Mouse (Mus musculus) megakaryocyte-erythroid progenitor cell, adult 5-6 weeks (primary cell): ENCODE results near the gene Prnd. TPM values are rescaled to one million over a fixed set of nuclear protein-coding genes. Genes with fewer than 3 reads are reported as not detected.

Experiments
- ATAC-seq: replicated peaks from 2 replicates; pipeline ENCODE4 v1.8.0; 2016; ENCODE audit warnings: mild to moderate bottlenecking, inconsistent platforms; ENCODE audit not compliant: severe bottlenecking, poor library complexity, low FRiP score, low TSS enrichment
- total RNA-seq, 2 experiments: library from RNA; stranded (forward) in 1 of 2; stranded (reverse) in 1 of 2; fragments of 200-1000, 215-1000 nt in 1 of 2; fragments of >200 nt in 1 of 2; fragmentation: Nextera tagmentation in 1 of 2; gene quantifications; 2 replicates each; pipeline ENCODE4 v1.2.3; 2014 to 2017

Gene Prnd
- total RNA-seq (2014; fragmentation: Nextera tagmentation): not detected in 2 replicates
- not detected in 2 replicates for total RNA-seq (2017)

DNA sequence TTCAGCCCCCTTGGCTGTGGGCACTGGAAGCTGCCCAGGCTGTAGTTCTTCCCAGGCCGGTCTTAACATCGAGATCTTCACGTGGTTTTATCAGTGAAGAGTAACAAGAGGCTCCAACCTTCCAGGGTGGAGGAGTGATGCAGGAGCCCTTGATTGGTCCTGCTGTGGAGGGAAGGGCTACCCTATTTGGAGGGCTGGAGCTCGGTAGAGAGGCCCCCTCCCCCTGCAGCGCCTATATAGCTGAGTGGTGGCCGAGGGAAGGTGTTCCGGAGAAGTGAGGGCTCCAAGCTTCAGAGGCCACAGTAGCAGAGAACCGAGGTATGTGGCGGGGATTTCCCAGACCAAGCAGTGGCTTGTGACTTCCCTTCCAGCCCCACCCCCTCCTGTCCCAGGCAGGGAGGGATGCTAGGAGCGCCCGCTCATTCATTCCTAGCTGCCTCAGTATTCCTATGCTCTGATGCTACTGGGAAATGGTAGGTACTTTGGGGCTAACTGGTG lies at the start of gene Prnd:
Gene Prnd (plus strand): TSS at position 264 of the 498 bp plus-strand sequence.
- no peak for ATAC-seq

DNA sequence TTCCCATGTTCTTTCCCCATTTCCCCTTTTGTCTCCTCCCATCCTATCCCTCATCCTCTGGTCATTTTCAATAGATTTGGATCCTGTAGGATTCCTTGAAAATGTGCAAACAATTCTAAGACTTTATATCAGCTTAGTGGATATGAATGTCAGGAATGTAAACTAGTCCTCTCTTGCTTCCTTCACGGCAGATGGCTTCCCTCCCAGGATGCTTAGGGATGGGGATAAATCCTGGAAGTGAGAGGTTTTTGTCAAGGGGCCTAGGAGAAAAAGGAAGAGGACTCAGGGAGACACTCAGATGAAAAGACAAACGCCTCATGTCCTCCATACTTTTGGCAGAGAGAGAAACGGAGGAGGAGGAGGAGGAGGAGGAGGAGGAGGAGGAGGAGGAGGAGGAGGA lies 48.2 kb upstream of the Prnd start:
- ATAC-seq: no peak

DNA sequence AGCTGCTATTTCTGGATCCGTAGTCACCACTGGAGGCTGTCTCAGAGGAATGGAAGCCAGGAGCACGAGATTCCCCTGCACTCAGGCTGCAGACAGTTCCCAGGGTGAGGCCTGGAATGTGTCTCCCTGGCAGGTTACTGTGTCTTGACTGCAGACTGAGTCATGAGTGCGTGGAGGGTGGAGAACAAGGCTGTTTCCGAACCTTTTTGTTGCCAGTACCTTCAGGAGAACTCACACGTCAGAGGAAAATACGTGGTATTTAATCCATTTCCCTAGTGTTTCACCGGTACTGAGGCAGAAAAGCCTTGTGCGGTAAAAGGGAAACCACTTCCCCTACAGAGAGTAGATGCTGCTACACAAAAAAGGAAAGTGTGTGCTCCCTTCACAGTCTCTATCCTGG lies 47.8 kb upstream of the Prnd start:
- no peak for ATAC-seq

DNA sequence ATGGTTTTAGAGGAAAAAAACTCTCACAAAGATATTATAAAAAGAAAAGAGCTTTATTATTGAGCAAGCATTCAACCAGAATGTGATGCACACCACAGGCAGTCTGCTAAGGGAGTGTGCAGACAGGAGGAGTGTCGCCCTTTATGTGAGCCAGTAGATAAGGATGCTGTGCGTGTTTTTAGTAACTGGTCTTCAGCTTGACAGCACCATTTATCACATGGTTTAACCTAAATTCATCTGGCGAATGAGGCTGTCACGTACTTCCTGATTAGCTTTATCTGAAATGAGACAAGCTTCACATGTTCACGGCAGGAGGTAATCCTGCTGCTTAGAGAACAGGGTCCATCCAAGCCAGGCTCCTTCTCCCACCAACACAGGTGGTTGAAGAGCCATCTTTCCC lies 45.6 kb upstream of the Prnd start:
- peak; percentile 86 for ATAC-seq

DNA sequence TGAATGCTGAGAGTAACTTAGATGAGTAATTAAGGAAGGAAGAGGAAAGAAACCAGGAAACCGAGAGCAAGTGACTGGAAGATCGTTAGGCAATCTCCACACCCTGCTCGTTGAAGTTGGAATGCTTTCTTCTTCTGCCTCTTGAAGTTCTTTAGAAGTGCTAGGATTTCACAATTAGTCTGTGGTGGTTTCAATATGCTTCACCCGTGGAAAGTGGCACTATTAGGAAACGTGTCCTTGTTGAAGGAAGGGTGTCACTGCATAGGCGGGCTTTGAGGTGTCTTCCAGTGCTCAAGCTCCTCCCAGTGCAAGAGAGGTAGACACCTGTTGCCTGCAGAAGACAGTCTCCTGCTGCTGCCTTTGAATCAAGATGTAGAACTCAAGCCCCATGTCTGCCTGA lies 44.9 kb upstream of the Prnd start:
- ATAC-seq: no peak

DNA sequence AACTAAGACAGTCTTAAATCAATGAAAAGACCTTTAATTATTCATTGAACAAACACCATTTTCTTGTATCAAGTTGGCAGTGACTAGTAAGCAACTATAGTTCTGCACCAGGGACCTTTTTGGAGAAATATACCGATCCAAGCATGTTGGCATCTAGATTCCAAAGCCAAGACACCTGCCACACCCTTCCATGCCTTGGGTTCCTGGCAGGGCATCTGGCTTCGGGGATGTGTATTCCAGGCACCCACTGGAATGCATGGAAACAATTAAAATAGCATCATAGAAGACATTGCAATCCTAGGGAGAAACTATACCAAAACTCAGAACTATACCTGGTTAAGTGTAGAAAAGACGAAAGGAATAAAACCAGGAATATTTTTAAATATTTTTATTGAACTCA lies 44.4 kb upstream of the Prnd start:
- ATAC-seq: no peak

DNA sequence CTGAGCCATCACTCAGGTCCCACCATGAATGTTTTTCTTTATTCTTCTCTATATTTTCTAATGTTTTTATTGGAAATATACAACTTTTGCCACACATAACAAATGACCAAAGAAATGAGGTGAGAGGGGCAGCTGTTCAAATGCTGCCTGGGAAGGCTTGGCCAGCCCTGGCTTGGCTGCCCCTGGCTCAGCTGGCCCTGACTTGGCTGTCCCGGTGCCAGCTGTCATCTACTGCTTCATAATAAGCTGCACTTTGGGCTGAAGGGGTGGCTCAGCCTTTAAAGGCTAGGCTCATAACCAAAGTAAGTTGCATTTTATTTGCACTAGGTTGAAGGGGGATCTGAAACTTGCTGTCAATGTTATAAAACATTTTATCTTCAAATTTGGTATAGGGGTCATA lies 43.8 kb upstream of the Prnd start:
- no peak for ATAC-seq

DNA sequence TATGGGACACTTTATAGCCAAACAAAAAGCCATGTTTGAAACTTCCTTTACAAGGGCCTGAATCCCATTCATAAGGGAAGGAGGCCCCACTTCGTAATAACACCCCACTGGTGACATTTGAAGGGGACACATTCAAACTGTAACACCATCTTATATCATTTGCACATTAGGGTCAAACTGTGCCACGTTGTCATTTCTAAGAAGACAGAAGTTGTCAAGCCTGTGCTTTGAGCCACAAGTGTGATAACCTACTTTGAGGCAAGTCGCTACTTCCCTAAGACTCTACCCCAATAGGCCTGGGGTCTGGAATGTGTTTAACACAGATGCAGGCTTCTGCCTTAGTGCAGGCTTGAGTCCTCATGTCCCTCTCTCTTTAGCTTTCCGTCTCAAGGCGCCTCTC lies 43.4 kb upstream of the Prnd start:
- no peak for ATAC-seq

DNA sequence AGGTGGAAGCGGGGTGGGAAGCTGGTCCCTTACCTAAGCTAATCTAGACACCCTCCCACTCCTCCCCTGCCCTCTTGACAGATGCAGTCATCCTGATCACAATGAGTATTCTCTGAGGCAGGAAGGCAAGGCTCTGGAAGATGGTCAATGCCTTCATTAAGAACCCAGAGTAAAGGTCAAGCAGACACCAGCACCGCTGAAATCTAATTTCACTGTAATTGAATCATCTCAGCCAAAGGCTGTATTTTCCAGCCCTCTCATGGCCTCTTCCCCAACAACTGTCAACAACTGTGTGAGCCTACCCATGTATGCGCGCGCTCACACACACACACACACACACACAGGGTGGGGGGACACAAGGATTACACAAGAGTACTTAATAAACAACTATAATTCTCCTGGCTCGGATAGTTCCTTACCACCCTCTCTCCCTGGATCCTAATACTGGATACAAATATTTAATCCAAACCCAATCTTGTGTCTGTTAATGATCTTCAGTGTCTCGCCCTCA lies 42.3 kb upstream of the Prnd start:
- ATAC-seq: no peak

DNA sequence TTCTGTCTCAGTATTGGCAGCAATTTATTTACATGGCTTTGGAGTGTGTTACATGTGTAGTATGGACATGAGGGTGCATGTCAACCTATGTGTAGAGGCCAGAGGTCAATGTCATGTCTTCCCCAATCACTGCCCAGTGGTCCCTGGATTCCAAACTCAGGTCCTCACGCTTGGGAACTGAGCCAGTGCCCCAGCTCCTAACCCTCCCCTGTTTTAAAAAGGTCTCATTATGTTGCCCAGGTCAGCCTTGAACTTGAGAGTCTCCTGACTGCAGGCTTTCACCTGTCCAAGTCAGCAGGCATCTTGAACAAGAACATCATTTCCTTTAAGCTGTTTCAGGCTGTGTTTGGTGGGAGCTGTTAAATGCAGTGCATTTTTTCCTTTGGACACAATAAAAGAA lies 41.8 kb upstream of the Prnd start:
- no peak for ATAC-seq

DNA sequence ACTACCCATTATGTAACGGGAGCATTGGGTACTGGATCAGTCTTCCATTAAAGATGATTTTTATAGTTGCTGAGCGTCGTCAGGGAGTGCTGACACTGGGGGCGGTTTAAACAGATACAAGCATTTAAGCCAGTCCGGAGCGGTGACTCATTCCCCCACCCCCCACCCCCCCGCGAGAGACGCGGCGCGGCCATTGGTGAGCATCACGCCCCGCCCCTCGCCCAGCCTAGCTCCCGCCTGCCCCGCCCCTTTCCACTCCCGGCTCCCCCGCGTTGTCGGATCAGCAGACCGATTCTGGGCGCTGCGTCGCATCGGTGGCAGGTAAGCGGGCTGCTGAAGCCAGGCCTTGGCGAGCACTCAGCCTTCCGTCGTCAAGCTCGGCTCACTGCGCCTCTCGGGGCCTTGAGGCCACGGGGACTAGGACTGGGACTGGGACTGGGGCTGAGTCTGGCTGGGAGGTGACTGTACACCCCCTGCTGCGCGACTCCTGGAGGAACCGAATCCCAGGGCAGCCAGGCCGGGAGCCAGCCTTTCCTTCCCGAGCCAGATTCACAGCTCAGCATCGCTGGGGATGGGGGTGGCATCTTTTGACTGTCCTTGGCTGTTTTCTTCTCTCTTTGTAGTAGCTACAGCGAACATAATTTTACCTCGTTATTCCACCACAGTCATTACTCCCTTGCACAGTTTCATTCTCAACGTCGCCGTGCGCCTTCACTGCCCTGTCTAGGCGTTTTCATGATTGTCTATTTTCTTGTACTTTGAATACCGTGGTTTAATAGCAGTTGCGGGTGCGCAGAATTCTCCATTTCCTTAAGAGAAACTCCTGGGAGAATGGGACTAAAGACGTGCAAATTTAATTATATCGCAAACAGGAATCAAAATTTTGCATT lies 40.7 kb upstream of the Prnd start, which contains the start of the genes Prnp and Prn:
Gene Prnp (plus strand): TSS at position 246 of the 890 bp plus-strand sequence.
Gene Prn (plus strand): TSS at position 275 of the 890 bp plus-strand sequence.
- ATAC-seq: peak; percentile 94

DNA sequence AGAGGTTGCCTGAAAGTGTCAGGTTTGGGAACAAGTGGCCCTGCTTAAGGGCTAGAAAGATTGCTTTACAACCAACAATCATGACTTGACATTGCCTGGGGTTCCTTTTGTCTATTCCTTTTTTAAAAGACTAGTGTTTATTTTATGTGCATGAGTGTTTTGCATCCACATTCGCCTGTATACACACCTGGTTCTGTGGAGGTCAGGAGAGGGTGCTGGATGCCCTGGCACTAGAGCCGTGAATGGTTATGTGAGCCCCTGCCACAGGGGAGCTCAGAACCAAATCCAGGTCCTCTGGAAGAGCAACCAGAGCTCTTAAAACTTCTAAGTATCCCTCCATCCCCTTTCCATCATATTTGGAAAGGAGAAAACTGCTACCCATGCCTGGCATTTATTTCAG lies 39.8 kb upstream of the Prnd start:
- no peak for ATAC-seq

DNA sequence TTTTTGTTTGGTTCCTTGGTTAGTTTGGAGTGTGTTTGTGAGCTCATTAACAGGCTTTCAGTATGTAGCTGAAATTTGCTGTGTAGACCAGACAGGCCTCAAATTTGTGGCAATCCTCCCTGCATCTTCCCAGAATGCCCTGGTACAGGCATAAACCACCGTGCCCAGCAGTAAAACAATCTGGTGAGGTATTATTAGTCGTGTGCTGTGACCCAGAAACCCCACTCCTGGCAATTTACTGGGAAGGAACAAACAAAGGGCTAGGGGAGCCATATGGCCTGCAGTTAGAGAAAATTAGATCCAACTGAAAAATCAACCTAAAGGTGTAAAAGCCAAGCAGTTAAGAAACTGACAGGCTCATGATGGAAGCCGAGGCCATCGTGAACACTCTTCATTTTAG lies 39.3 kb upstream of the Prnd start:
- ATAC-seq: no peak

DNA sequence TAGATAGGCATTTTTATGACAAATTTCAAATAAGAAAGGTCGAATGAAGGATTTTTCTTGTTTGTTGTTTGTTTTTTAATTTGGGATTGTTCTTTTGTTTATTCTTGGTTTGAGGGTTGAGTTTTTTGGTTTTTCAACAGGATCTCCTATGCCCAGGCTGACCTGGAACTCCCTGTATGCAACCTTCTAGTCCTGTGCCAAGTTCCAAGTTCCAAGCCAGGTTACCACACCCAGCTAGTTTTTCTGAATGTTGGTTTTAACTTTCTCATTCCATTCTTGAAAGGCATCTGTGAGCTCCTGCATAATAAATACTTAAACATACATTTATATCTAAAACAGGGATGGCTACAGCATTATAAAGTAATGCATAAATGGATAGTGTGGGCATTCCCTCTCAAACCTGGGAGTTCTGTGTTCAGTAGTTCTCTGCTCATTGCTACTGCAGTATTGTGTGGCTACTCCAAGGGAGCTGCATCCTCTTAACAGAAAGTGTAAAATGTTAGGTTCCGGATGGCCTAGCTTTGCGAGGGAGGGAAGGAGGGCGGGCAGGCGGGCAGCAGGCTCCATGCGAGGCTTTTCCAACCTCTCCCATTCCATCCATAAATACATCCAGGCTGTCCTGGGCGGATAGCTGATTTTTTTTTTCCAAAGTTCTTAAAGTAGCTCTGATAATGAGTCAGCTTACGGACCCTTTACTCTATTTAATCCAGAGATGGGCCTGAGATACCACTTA lies 38.0 kb upstream of the Prnd start:
- ATAC-seq: no peak

DNA sequence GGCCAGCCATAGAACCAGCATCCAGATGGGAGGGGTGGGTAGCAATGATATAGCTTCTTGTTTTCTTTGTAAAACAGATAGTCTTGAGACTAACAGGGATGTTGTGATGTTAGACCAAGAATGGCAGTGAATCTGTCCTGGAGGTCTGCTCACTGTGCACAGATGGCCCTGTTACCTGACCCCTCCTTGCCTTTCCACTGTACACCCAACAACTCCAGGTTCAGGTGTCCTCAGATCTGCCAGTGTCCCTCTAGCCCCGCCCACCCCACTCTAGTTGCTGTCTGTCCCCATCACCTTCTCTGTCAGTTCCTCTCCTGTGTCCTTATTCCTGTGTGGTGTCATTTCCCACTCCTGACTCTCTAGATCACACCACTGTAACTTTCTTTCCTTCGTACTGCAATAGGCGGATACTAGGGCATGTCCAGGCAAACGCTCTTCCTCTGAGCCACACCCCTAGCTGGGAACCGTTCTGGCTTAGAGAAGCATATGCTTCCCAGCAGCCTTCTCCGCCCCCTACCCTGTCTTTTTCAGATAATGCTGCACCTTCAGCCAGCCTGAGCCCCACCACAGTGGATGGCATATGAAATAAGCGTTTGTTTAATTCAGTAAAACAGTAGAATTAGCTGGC lies 18.3 kb upstream of the Prnd start:
- ATAC-seq: peak; percentile 38

DNA sequence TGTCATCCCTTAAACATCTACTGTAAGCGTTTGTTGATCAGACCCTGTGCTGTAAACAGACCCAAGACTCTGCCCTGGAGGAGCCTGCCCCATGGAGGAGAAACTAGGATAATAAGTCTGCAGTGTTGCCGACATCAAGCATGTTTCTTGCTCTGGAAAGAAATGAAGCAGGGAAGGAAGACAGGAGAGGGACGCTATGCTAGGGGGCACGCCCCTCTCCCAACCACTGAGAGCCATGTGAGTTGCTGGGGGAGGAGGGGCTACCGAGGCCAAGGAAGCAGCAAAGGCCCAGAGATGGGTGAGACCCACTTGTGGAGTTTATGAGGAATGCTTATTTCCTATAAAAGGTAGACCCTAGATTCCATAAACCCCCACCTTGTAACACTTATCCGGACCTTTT lies 17.6 kb upstream of the Prnd start:
- ATAC-seq: no peak

DNA sequence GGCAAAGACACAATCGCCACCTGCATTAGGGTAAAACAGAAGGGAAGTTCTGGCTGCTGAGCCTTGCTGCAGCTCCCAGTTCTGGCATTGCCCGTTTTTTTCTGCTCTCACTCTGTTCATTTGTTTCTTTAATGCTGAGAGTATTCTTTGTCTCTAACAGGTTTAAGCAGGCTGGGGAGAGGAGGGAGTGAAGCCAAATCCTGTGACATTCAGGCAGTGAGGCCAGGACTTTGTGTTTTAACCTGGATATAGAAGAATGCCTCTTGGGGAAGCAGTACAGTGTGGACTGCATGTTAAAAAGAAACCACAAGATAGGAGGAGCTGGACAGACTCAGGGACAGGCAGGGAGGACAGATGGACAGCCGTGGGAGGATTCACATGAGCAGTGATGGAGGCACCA lies 17.1 kb upstream of the Prnd start:
- ATAC-seq: no peak

DNA sequence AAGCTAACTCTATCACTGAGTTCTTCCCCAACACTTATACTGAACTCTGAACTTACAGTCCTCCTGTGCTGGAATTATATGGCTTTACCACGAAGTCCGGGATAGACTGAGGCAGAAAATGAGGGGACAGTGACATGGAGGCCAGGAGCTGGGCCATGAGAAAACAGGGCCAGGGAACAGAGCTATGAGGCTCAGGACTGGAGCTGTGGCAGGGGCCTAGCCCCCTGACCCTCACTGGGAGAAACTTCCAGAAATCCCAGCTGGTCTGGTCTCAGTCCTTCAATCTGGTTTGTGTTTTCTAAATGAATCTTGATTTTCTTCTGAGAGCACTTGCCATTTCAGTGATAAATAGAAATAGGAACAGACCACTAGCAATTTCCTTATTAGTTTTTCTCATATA lies 16.4 kb upstream of the Prnd start:
- no peak for ATAC-seq

DNA sequence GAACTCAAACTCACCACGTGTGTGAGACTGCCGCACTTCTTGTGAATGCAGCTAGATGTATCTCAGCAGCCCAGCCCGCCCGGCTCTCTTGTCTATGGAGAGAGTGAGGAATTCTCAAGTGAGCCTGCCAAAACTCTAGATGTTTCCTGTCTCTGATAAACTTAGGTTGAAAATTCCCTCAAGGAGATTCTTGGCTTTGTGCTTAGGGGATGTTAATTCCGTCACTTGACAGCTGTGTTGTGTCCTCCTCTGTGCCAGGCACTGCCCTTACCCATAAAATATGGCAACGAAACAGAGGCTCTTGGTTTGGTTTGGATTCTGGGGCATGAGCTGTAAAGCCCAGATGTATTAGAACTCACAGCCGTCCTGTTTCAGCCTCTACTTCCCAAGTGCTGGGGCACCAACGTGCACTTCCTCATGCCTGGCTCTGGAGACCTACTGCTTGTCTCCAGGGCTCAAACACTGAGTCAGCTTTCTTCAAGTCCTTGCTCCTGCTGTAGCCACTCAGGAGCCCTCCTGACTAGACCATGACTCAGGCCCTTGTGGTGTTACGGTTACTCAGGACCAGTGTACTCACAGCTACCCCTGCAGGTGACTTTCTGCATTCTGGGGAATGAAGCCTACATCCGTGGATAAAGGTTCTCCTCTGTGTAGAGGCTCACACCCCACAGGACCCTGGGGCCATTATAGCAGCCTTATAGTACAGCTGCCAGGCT lies 15.1 kb upstream of the Prnd start:
- peak; percentile 87 for ATAC-seq
